Mouse (Mus musculus) heart, postnatal 0 days (tissue): Measurements from ENCODE around the gene Fmo5. TPM values are rescaled to one million over a fixed set of nuclear protein-coding genes. Genes with fewer than 3 reads are reported as not detected.
A peak's percentile ranks its signal among the peaks of the same experiment; 100 is the strongest.

Experiments
- ATAC-seq: fragments of 200-750 bp; cut with Nextera tagmentation; 2 replicates; pipeline ENCODE4 v1.8.0; 2017; ENCODE audit warnings: low read depth, moderate number of reproducible peaks, moderate library complexity; ENCODE audit not compliant: insufficient read depth
- DNase-seq: peaks from one replicate; pipeline ENCODE4 v3.0.0-alpha.2; 2016; ENCODE audit warnings: low spot score
- H3K27ac ChIP-seq: fragments of 300-500 bp; sonication (generic); 2 replicates; pipeline ENCODE4 v1.5.1; 2014; ENCODE audit warnings: low read depth, mild to moderate bottlenecking
- H3K27me3 ChIP-seq: fragments of 300-500 bp; sonication (generic); 2 replicates; pipeline ENCODE4 v1.6.1; 2014; ENCODE audit warnings: low read length, mixed read lengths; ENCODE audit not compliant: control insufficient read depth, insufficient read depth
- H3K36me3 ChIP-seq: fragments of 300-500 bp; sonication (generic); replicated peaks from 2 replicates; pipeline ENCODE4 v1.6.1; 2014; ENCODE audit warnings: low read length, mixed read lengths; ENCODE audit not compliant: control insufficient read depth, insufficient read depth
- H3K4me1 ChIP-seq: fragments of 300-500 bp; sonication (generic); 2 replicates; pipeline ENCODE4 v1.6.1; 2014; ENCODE audit warnings: antibody characterized with exemption; ENCODE audit not compliant: control insufficient read depth, insufficient read depth
- H3K4me2 ChIP-seq: fragments of 300-500 bp; sonication (generic); 2 replicates; pipeline ENCODE4 v1.6.1; 2014; ENCODE audit warnings: low read depth, mild to moderate bottlenecking, low read length, moderate library complexity
- H3K4me3 ChIP-seq: fragments of 300-500 bp; sonication (generic); 2 replicates; pipeline ENCODE4 v1.5.1; 2014; ENCODE audit warnings: low read depth, low read length
- H3K9ac ChIP-seq: fragments of 300-500 bp; sonication (generic); replicated peaks from 2 replicates; pipeline ENCODE4 v1.6.1; 2014; ENCODE audit warnings: low read depth, low read length, mixed read lengths
- H3K9me3 ChIP-seq: fragments of 300-500 bp; sonication (generic); replicated peaks from 2 replicates; pipeline ENCODE4 v1.6.1; 2016; ENCODE audit warnings: low read length; ENCODE audit not compliant: control insufficient read depth
- CTCF ChIP-seq: IDR thresholded peaks from 2 replicates; pipeline ENCODE4 v1.5.1; 2016; ENCODE audit warnings: antibody characterized with exemption, control low read depth, low read depth
- EP300 ChIP-seq: IDR thresholded peaks from 2 replicates; pipeline ENCODE4 v1.6.1; 2016; ENCODE audit warnings: antibody characterized with exemption, low read depth
- WGBS: fragments of 180-500 bp; shearing (Covaris S2); extraction: QIAGEN DNeasy Blood & Tissue Kit; methylation state at CpG from one replicate; pipeline ENCODE4 v1.1.7; 2014; 5-methylcytosine and 5-hydroxymethylcytosine counted together
- polyA plus RNA-seq: library from polyadenylated mRNA; unstranded; fragments of >200 nt; fragmentation: Nextera tagmentation; extraction: Ambion mirVana; gene quantifications from 2 replicates; pipeline ENCODE4 v1.2.1, GENCODE M21; 2015
- total RNA-seq: library from RNA; depleted of rRNA; stranded (reverse); fragments of >200 nt; gene quantifications from 2 replicates; pipeline ENCODE4 v1.2.3, GENCODE M21; 2014; ENCODE audit warnings: low replicate concordance

Gene Fmo5
- total and polyA plus RNA-seq, 2 experiments from 2014 or later, result 4.6 to 19.2 TPM

- Histone ChIP-seq H3K4me3 (peak within 1 kb of the TSS; percentile 85), H3K27ac (peak within 1 kb of the TSS; percentile 87), H3K9ac (peak within 1 kb of the TSS; percentile 74), H3K9me3 (no peaks in the 10 kb centered on the region), H3K4me2 (peak within 1 kb of the TSS; percentile 92), H3K27me3 (no peaks in the 10 kb centered on the region), H3K36me3 (no peaks in the 10 kb centered on the region), H3K4me1 (peaks cover 3% of the 10 kb centered on the region; the same call in 1 of the 2 replicates)
- peak; percentile 92 for DNase-seq
- ATAC-seq, result peak; percentile 93
- WGBS, result under 1% methylated on average over 53 of the region's 56 CpGs
- TF ChIP-seq CTCF (peak; percentile 88), EP300 (no peak)
Observed at GRCm38 (mm10) chr3:97609845-97610410, 18.7 kb upstream of the Fmo5 start, which contains the start of gene Chd1l. Gene Chd1l, minus strand, starts transcription at chr3:97610203.

DNA sequence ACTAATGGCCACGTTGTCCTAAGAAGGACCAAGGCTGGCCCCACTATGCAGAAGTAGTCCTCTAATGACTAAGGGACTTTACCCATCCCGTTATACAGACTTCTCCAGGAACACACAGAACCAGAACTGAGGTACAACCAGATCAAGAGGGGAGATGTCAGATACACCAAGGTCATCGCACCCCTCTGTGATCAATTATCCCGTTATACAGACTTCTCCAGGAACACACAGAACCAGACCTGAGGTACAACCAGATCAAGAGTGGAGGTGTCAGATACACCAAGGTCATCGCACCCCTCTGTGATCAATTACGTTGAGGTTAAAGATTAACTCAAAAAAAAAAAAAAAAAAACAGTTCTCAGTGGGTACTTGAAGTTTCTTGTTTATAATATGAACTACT is 17.6 kb upstream of the Fmo5 start:
- ATAC-seq (no peak), DNase-seq (no peak)
- Histone ChIP-seq H3K4me1 (peaks cover 3% of the 10 kb centered on the region; the same call in 1 of the 2 replicates), H3K4me3 (no peak overlapping the region), H3K36me3 (no peaks in the 10 kb centered on the region), H3K27me3 (no peaks in the 10 kb centered on the region), H3K4me2 (no peak overlapping the region), H3K27ac (no peak overlapping the region), H3K9me3 (no peaks in the 10 kb centered on the region), H3K9ac (no peak overlapping the region)
- TF ChIP-seq EP300 (no peak), CTCF (no peak)
- WGBS, result 90% methylated on average over 6 of the region's 6 CpGs

DNA sequence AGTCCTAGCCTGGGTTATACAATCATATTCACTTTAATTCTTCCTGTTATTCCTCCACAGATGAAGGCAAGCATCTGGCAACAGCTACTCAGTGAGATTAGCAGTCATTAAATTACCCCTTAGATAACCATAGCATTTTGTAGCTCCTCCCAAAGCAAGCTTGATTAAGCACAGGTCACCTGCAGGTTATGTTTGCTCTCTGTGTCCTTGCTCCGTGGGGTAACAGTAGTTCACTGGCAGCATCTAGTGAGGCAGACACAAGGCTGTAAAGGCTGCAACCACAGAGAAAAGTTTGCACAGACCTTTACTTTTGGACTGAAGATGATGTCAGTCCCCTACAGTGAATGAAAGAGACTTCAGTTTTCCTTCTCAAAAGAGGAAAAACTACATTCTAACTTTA is 13.4 kb upstream of the Fmo5 start:
- 16% methylated on average over 1 of the region's 1 CpGs for WGBS
- Histone ChIP-seq H3K36me3 (no peaks in the 10 kb centered on the region), H3K9ac (no peak overlapping the region), H3K9me3 (no peaks in the 10 kb centered on the region), H3K4me1 (peaks cover 8% of the 10 kb centered on the region; the same call in 1 of the 2 replicates), H3K4me3 (no peak overlapping the region), H3K27ac (no peak overlapping the region), H3K27me3 (no peaks in the 10 kb centered on the region), H3K4me2 (no peak overlapping the region)
- DNase-seq (no peak), ATAC-seq (no peak)
- TF ChIP-seq EP300 (no peak), CTCF (no peak)

- H3K27ac ChIP-seq, result no peak overlapping the region
- H3K4me2 ChIP-seq, result no peak overlapping the region
- WGBS, result 81% methylated on average over 4 of the region's 4 CpGs
- no peaks in the 10 kb centered on the region for H3K27me3 ChIP-seq
- H3K36me3 ChIP-seq, result no peaks in the 10 kb centered on the region
- 0 out of 2 replicates have a peak, but pooled peaks cover 5% of the 10 kb centered on the region for H3K4me1 ChIP-seq
- TF ChIP-seq EP300 (no peak), CTCF (no peak)
- H3K9ac ChIP-seq, result no peak overlapping the region
- no peak overlapping the region for H3K4me3 ChIP-seq
- ATAC-seq (no peak), DNase-seq (no peak)
- H3K9me3 ChIP-seq, result no peaks in the 10 kb centered on the region
Observed at GRCm38 (mm10) chr3:97615933-97616332, 12.7 kb upstream of the Fmo5 start.

GRCm38 (mm10) chr3:97617091-97617825 is 11.3 kb upstream of the Fmo5 start:
- Histone ChIP-seq H3K27me3 (no peaks in the 10 kb centered on the region), H3K4me3 (no peak overlapping the region), H3K27ac (no peak overlapping the region), H3K4me2 (no peak overlapping the region), H3K36me3 (no peaks in the 10 kb centered on the region), H3K9ac (no peak overlapping the region), H3K4me1 (0 out of 2 replicates have a peak, but pooled peaks cover 5% of the 10 kb centered on the region), H3K9me3 (no peaks in the 10 kb centered on the region)
- WGBS, result 84% methylated on average over 18 of the region's 19 CpGs
- no peak for TF ChIP-seq EP300
- no peak for TF ChIP-seq CTCF
- ATAC-seq (no peak), DNase-seq (no peak)
